Comparison of ENCODE assay signal across 9 mouse cellular contexts in the genomic region with DNA sequence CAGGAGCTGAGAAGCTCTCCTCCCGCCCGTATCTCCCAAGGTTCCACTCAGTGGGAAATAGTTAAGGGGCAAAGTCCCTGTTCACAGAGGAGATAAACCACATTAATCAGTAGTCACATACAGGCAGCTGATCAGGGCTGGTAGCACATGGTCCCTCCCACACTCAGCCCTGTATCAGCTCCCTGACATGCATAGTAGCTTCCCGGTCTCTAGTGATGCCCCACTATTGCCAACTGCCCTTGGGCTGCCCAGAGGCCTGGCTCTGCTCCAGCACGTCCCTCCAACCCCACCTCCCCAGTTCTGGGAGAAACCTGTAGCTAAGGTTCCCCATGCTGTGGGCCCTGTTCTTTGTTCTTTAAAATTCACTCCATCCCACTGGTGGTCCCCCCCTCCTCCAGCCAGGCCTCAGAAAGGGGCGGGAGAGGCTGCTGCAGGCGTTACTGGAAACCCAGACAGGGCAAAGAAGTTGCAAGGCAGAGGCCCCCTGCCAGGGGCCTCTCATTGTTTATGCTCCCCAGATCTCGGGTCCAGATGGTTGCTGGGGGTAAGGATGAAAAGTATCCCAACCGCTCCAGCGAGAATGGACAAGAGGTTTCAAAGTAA. TPM values are rescaled to one million over a fixed set of nuclear protein-coding genes. Genes with fewer than 3 reads are reported as not detected.
DNase-seq lines count a peak whose midpoint lies in the region; ATAC-seq lines count a peak whose summit lies in the region.
"Had no signal": no experiment of that assay in that cellular context is flagged by ENCODE, and none has a peak within 500 bp of the region (broad histone marks: within the 10 kb centered on the region; RNA-seq: fewer than 3 reads in every experiment).

No protein-coding gene starts in this region.

- H3K9me3 ChIP-seq in embryonic facial prominence, embryonic 10.5 days, result no peaks in the 10 kb centered on the region
- H3K9me3 ChIP-seq in intestine, embryonic 14.5 days (ENCODE audit: control insufficient read depth, low read length), result no peaks in the 10 kb centered on the region

- WGBS in embryonic facial prominence, embryonic 10.5 days, result under 1% methylated on average over 9 of the region's 9 CpGs
- WGBS in intestine, embryonic 14.5 days, result under 1% methylated on average over 9 of the region's 9 CpGs

- peak; percentile 28 for ATAC-seq in intestine, embryonic 14.5 days (replicated peaks; ENCODE audit: low FRiP score, low TSS enrichment, low read depth)
- ATAC-seq in megakaryocyte progenitor cell, adult 5-6 weeks (replicated peaks; ENCODE audit: poor library complexity), result peak; percentile 38

- H3K27me3 ChIP-seq in embryonic facial prominence, embryonic 10.5 days (replicated peaks; ENCODE audit: low read depth, poor library complexity, severe bottlenecking), result 0 out of 2 replicates have a peak, but pooled peaks cover 4% of the 10 kb centered on the region
- no peaks in the 10 kb centered on the region for H3K27me3 ChIP-seq in intestine, embryonic 14.5 days (replicated peaks; ENCODE audit: control insufficient read depth, insufficient read depth, low read length)

- peak overlapping the region; percentile 93 for H3K4me2 ChIP-seq in intestine, embryonic 14.5 days (ENCODE audit: low read length)

- peak overlapping the region; percentile 81 for H3K4me3 ChIP-seq in embryonic facial prominence, embryonic 10.5 days
- H3K4me3 ChIP-seq in intestine, embryonic 14.5 days (ENCODE audit: low read depth, low read length), result peak overlapping the region; percentile 91

- DNase-seq in adrenal gland, adult (ENCODE audit: inconsistent age in 2 of 2, low spot score in 1 of 2), result peak; percentile 56 to 83
- no peak for DNase-seq in adrenal gland, adult 8-10 months
- DNase-seq in 3134 (ENCODE audit: extremely low read depth, insufficient read length, low spot score), result peak; percentile 32
- DNase-seq in embryonic facial prominence, embryonic 10.5 days (ENCODE audit: low spot score), result peak; percentile 81
- peak; percentile 81 for DNase-seq in intestine, embryonic 14.5 days (ENCODE audit: low spot score)
- peak; percentile 55 for DNase-seq in testis, postnatal 14 days (ENCODE audit: low spot score)
- no peak for DNase-seq in layer of hippocampus, adult 11-12 months (ENCODE audit: low spot score)

- H3K4me1 ChIP-seq in embryonic facial prominence, embryonic 10.5 days, result peaks cover 62% of the 10 kb centered on the region
- peaks cover 37% of the 10 kb centered on the region for H3K4me1 ChIP-seq in intestine, embryonic 14.5 days (replicated peaks; ENCODE audit: control insufficient read depth, insufficient read depth, low read length)

- peaks cover 40% of the 10 kb centered on the region for H3K36me3 ChIP-seq in embryonic facial prominence, embryonic 10.5 days (replicated peaks)
- peaks cover 10% of the 10 kb centered on the region; the same call in 1 of the 2 replicates for H3K36me3 ChIP-seq in intestine, embryonic 14.5 days (ENCODE audit: control insufficient read depth, insufficient read depth, low read length)

- H3K27ac ChIP-seq in embryonic facial prominence, embryonic 10.5 days (replicated peaks), result peak overlapping the region; percentile 95
- peak overlapping the region; percentile 93 for H3K27ac ChIP-seq in intestine, embryonic 14.5 days (ENCODE audit: low read depth)

- peak overlapping the region; percentile 94 for H3K9ac ChIP-seq in intestine, embryonic 14.5 days (ENCODE audit: low read length)

RNA-seq across cellular contexts. Expression of a gene that starts 1.8 kb away (rescaled TPM):
- 100 to 1,000 TPM in 2 of 4 experiments, 10 to 100 TPM in 2; 90.2 to 151 (median 111) TPM for total RNA-seq in adrenal gland, adult 8-10 months (2022)
- 117 TPM in 2 replicates for polyA plus RNA-seq in embryonic facial prominence, embryonic 10.5 days (2016; fragmentation: Nextera tagmentation; extraction: Ambion mirVana)
- 46.8 and 52.0 TPM in 2 replicates for polyA plus RNA-seq in intestine, embryonic 14.5 days (2014; fragmentation: Nextera tagmentation; extraction: Ambion mirVana)
- 10.0 and 10.3 TPM in 2 replicates for total RNA-seq in megakaryocyte progenitor cell, adult 5-6 weeks (2015)
- total RNA-seq in megakaryocyte progenitor cell, adult 5-6 weeks (2017), result 14.5 and 14.7 TPM in 2 replicates

RNA-seq across cellular contexts. Expression of a gene that starts 40.0 kb away (rescaled TPM):
- total RNA-seq in adrenal gland, adult 8-10 months (2022), result under 1 TPM; 0.43 to 1.00 (median 0.75) TPM
- polyA plus RNA-seq in embryonic facial prominence, embryonic 10.5 days (2016; fragmentation: Nextera tagmentation; extraction: Ambion mirVana), result 0.34 and 0.69 TPM in 2 replicates
- 0.18 and 0.34 TPM in 2 replicates for polyA plus RNA-seq in intestine, embryonic 14.5 days (2014; fragmentation: Nextera tagmentation; extraction: Ambion mirVana)
- total RNA-seq in megakaryocyte progenitor cell, adult 5-6 weeks (2015), result not detected in 2 replicates
- not detected in 2 replicates for total RNA-seq in megakaryocyte progenitor cell, adult 5-6 weeks (2017)
- total RNA-seq: layer of hippocampus, postnatal 10 days had no signal

Comparison
In these comparisons a context has a peak if more than half of its experiments do, and no peak if none do; other contexts are left out.
1. DNase-seq: peak in adrenal gland, adult (2 of 2), 3134 (single experiment), embryonic facial prominence, embryonic 10.5 days (single experiment), intestine, embryonic 14.5 days (single experiment) and testis, postnatal 14 days (single experiment); none in adrenal gland, adult 8-10 months (single experiment) and layer of hippocampus, adult 11-12 months (single experiment).
2. RNA of a gene that starts 1.8 kb away (total RNA-seq): 90.2 to 151 TPM in adrenal gland, adult 8-10 months; 10.0 to 14.7 TPM in megakaryocyte progenitor cell, adult 5-6 weeks; every median in the first group is over 4 times any median in the second.